Mouse (Mus musculus) left cerebral cortex, adult 9 months (tissue): ENCODE measurements around the gene Frmd4a.
"Not testable (repeated sequence)": the region's sequence is repeated elsewhere in the genome, so short reads cannot be mapped to it uniquely, and the experiment has no call there.

Experiments used
- DNase-seq, 2 experiments: peaks; one replicate each; pipeline ENCODE4 v3.0.0; 2022; ENCODE audit warnings: low spot score in 2 of 2

Frmd4a gene

DNA sequence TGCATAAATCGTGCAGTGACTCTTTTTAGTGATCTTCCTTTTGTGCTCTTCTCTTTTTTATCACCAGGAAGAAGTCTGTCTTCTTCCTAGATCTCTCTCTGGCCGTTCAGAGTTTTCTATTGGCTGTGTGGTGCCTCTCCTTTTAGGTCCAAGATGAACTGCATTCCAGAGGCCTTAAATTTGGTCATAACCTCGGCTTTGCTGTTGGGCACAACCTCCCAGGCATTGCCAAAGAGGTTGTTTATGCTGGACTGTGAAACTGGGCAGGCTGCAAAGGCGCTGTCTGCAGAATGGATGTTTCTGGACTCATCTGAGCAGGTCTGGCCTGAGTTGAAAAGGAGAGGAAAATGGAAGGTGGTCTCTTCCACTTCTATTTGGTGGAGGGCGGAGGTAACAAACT lies 560.8 kb downstream of the Frmd4a start:
- no peak for DNase-seq

DNA sequence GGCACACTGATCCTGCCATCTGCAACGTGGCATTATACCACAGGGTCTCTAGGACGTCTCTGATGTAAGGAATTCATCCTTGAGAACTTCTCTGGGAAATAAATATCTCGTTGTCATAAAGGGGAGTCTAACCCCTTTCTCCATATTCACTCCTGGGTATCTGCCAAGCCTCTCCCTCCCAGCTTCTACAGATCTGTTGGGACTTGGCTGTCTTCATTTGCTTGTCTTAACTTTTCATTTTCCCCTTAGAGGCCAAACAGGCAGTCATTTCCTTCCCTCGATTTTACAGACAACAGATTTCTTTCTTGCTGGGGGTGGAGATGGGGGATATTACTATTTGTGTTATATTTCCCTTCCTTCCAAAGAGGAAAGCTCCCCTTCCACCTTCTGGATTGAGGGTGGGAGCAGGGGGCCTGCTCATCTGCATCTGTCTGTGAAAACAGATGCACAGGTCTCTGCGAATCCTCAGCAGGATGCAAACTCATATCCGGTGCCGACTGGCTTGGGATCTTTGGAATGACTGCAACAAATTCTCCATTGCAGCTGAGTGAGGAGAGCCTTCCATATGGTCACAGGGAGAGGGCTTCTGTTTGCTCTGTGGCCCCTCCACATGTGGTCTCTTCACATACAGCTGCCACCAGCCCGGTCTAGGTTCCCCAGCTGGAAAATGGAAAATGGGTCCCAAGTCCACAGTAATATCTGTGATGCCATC lies 562.0 kb downstream of the Frmd4a start:
- DNase-seq: no peak

- DNase-seq: no peak
Observed at GRCm38 (mm10) chr2:4580666-4581065, 563.1 kb downstream of the Frmd4a start.

- no peak for DNase-seq
Observed at GRCm38 (mm10) chr2:4582930-4583329, 565.4 kb downstream of the Frmd4a start.

- DNase-seq: no peak
Observed at GRCm38 (mm10) chr2:4584252-4584651, 566.7 kb downstream of the Frmd4a start.

DNA sequence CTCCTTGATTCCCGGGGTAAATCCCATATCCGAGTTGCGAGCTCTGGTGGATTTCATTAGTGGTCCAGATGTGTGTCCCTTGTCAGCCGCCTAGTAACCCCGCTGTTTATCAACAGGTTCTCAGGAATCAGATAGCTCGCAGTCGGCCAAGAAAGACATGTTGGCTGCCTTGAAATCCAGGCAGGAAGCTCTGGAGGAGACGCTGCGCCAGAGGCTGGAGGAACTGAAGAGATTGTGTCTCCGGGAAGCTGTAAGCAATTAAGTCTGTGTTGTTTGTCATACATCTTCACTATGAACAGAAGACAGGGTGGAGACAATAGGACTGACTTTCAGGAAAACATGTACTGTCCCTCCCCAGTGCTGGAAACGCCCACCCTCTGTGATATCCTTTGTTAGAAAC lies 568.7 kb downstream of the Frmd4a start:
- no peak for DNase-seq

GRCm38 (mm10) chr2:4587685-4588409 lies 570.3 kb downstream of the Frmd4a start:
- no peak for DNase-seq

DNA sequence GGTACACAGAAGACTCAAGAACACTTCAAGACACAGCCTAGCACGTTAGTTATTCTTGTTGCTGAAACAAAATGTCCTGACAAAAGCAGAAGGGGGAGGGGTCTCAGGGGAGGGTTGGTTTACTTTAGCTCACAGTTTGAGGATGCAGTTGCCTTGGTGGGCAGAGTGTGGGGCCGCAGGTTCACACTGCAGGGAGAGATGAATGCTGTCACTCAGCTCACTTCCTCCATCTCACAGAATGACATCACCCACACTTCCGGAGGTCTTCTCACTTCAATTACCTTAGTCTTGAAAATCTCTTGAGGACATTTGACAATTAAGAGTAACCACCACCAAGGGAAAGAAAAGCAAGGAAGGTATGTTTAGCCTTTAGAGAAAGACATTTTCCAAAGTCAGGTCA lies 574.1 kb downstream of the Frmd4a start:
- DNase-seq: no peak

DNA sequence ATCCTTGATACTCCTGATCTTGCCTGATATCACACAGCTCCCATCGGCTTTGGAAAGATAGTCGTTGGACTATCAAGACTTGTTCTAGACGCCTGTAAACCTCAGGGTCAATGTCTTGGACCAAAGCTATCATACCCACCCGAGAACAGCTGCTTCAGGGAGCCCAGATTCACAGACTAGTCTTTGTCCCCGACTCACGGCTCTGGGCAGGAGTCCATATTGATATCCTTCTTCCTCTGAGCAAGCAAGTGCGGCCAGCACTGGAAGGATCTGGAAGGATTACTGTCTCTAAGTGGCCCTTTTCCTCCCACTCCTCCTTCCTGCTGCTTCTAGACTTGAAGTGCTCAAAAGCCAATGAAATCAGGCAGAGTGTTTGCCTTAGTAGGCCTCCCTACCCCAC lies 575.1 kb downstream of the Frmd4a start:
- no peak for DNase-seq

GRCm38 (mm10) chr2:4593433-4593832 lies 575.9 kb downstream of the Frmd4a start:
- DNase-seq: no peak

DNA sequence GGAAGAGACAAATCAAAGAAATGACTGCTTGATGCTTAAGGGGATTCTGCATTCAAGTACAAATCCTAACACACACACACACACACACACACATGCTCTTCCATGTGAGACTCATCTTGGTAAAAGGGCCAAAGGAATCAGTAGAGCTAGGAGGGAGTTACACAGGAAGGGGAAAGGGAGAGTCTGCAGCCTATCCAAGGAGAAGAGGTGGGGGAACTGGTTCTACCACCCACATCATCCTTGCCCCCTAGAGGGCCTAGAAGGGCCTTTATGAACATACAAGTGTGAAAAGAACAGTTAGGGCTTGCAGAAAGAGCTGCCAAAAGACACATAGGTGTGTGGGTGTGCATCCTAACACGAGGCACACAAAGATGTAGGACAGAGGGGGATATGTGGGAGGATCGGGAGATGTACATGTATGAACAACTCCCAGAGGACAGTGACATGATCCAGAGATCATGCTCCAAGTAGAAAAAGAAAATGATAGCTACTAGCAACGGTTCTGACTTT lies 576.4 kb downstream of the Frmd4a start:
- no peak for DNase-seq

- DNase-seq: no peak
Observed at GRCm38 (mm10) chr2:4596992-4597391, 579.5 kb downstream of the Frmd4a start.

GRCm38 (mm10) chr2:4601034-4601890 lies 583.7 kb downstream of the Frmd4a start:
- peak in 1 of 2 experiments; percentile 67 for DNase-seq

GRCm38 (mm10) chr2:4603361-4603945 lies 585.9 kb downstream of the Frmd4a start:
- DNase-seq: no peak

DNA sequence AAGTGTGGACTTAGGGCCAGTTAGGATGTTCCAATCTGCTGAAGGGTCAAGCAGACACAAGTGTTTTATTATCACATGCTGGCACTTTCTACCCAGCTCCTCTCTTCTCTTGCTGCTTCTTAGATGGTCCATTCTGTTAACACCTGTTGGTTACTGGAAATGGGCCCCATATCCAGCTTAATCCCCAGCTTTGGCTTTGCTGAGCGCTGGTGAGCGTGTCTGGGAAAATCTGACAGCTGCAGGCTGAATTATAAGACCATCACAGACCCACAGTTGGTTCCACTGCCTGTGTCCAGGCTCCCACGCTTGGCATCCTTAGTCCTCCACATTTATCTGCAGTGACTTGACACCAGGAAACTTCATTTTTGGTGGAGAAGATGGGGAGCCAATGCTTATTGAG lies 589.0 kb downstream of the Frmd4a start:
- no peak for DNase-seq

- DNase-seq: no peak
Observed at GRCm38 (mm10) chr2:4608253-4608652, 590.7 kb downstream of the Frmd4a start.

GRCm38 (mm10) chr2:4609433-4609832 lies 591.9 kb downstream of the Frmd4a start:
- DNase-seq: no peak

GRCm38 (mm10) chr2:4611295-4611694 lies 593.8 kb downstream of the Frmd4a start:
- DNase-seq: no peak

- DNase-seq: no peak
Observed at GRCm38 (mm10) chr2:4611704-4612103, 594.2 kb downstream of the Frmd4a start.

DNA sequence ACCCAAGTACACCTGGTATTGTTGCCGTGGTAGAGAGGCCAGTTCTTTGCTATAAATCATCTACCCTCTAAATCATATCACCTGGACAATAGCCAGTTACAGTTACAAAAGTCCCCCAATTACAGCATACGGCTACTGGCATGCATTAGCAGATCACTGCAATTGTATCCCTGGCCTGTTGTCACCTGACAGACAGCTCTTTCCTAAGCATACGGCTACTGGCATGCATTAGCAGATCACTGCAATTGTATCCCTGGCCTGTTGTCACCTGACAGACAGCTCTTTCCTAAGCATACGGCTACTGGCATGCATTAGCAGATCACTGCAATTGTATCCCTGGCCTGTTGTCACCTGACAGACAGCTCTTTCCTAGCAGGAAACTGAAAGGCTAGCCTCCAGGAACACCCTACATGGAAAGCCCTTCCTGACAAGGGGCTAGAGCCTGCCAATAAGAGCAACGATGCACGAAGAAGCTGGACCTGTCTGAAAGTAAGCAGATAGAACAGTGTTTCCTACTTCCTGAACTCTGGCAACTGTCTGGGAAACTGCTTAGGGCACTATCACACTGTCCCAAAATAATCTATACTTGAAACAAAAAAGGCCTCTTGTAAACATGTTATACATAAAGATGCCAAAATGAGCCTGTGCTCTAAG lies 596.9 kb downstream of the Frmd4a start:
- DNase-seq: not testable (repeated sequence)

DNA sequence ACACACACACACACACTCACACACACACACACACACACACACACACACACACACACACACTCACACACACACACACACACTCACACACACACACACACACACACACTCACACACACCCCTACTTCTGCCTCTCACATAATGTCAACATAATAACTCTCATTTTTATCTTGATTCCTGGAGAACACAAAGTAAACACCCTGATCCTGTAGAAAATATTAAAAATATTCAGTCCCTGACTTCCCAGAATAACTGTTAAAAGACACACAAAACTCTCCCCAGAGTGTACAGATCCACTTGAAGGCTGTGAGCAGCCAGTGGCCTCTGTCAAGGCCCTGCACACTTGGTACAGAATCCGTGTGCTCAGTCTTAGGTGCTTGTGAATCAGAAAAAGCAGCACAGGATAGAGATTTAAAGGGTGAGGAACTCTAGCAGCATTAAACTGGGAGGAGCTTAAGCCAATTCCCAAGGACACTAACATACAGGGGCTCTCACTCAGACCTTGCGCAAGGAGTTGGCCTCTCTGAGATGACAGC lies 597.6 kb downstream of the Frmd4a start:
- no peak for DNase-seq
